Comparison of ENCODE assay signal across 10 mouse cellular contexts in the genomic region with DNA sequence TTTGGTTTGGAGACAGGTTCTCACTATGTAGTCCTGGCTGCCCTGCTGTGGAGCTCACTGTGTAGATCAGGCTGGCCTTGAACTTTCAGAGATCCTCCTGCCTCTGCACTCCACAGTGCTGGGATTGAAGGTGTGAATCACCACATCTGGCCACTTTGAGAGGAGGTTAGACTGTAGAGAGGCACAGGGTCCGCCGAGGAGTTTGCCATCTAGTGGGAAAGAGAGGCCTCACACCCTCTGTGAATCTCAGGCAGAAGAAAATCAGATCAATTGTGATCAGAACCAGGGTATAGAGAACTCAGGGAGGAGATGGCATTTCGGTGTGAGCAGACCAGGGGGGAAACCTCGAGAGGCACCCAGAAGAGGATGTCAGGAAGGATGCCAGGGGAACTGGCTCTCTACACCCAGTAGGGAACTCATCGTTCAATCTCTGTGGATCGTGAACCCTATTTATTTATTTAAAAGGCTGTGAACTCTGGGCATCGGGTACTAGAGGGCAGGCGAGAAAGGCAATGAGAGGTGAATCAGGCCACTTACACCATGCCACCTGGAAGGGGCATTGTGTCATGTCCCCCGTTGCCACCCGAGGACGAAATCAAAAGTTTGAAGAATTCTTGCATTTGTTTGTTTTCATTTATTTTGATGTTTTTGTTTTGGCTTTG. TPM values are rescaled to one million over a fixed set of nuclear protein-coding genes. Genes with fewer than 3 reads are reported as not detected.
DNase-seq lines count a peak whose midpoint lies in the region; ATAC-seq and TF ChIP-seq lines count a peak whose summit lies in the region.
"Had no signal": no experiment of that assay in that cellular context is flagged by ENCODE, and none has a peak within 500 bp of the region (broad histone marks: within the 10 kb centered on the region; RNA-seq: fewer than 3 reads in every experiment).

No protein-coding gene starts in this region.

- DNase-seq in hindbrain, embryonic 10.5 days (ENCODE audit: low spot score) = peak; percentile 25
- no peak for DNase-seq in hindbrain, embryonic 14.5 days (ENCODE audit: low spot score)
- DNase-seq in thymus, postnatal 14 days = peak; percentile 32
- no peak for DNase-seq in thymus, adult 18-20 months
- DNase-seq in embryonic facial prominence, embryonic 10.5 days (ENCODE audit: low spot score) = peak; percentile 37
- no peak for DNase-seq in stomach, postnatal 0 days (ENCODE audit: low spot score)
- DNase-seq in frontal cortex, postnatal 14 days (ENCODE audit: low spot score in 2 of 2) = no peak
- DNase-seq: liver, embryonic 13.5 days had no signal

- no peak overlapping the region for H3K9ac ChIP-seq in hindbrain, embryonic 14.5 days
- no peak overlapping the region for H3K9ac ChIP-seq in stomach, postnatal 0 days (ENCODE audit: low read length)
- H3K9ac ChIP-seq in intestine, embryonic 15.5 days = no peak overlapping the region
- H3K9ac ChIP-seq: hindbrain, embryonic 13.5 days; liver, embryonic 13.5 days had no signal

- H3K4me2 ChIP-seq in hindbrain, embryonic 14.5 days (replicated peaks) = no peak overlapping the region
- no peak overlapping the region for H3K4me2 ChIP-seq in stomach, postnatal 0 days (replicated peaks; ENCODE audit: low read depth)
- no peak overlapping the region for H3K4me2 ChIP-seq in intestine, embryonic 15.5 days (replicated peaks)
- H3K4me2 ChIP-seq: hindbrain, embryonic 13.5 days; liver, embryonic 13.5 days had no signal

- H3K4me1 ChIP-seq in hindbrain, embryonic 10.5 days (replicated peaks) = peaks cover 24% of the 10 kb centered on the region
- 0 out of 2 replicates have a peak, but pooled peaks cover 13% of the 10 kb centered on the region for H3K4me1 ChIP-seq in hindbrain, embryonic 14.5 days (replicated peaks; ENCODE audit: control insufficient read depth, insufficient read depth, low read length)
- H3K4me1 ChIP-seq in embryonic facial prominence, embryonic 10.5 days = peaks cover 23% of the 10 kb centered on the region
- no peaks in the 10 kb centered on the region for H3K4me1 ChIP-seq in stomach, postnatal 0 days (replicated peaks; ENCODE audit: control insufficient read depth, insufficient read depth)
- peaks cover 5% of the 10 kb centered on the region; the same call in 1 of the 2 replicates for H3K4me1 ChIP-seq in intestine, embryonic 15.5 days (replicated peaks)

- H3K27me3 ChIP-seq in hindbrain, embryonic 10.5 days (ENCODE audit: insufficient read depth, poor library complexity, severe bottlenecking) = peaks cover 45% of the 10 kb centered on the region
- H3K27me3 ChIP-seq in hindbrain, embryonic 14.5 days (ENCODE audit: control insufficient read depth, insufficient read depth, low read length) = peaks cover 40% of the 10 kb centered on the region
- H3K27me3 ChIP-seq in embryonic facial prominence, embryonic 10.5 days (replicated peaks; ENCODE audit: low read depth, poor library complexity, severe bottlenecking) = peaks cover 46% of the 10 kb centered on the region
- H3K27me3 ChIP-seq in stomach, postnatal 0 days (ENCODE audit: control insufficient read depth, insufficient read depth, low read length) = no peaks in the 10 kb centered on the region; the same call in 1 of the 2 replicates
- peaks cover 14% of the 10 kb centered on the region for H3K27me3 ChIP-seq in intestine, embryonic 15.5 days (replicated peaks)

- no peaks in the 10 kb centered on the region for H3K9me3 ChIP-seq in hindbrain, embryonic 10.5 days
- H3K9me3 ChIP-seq in hindbrain, embryonic 14.5 days (ENCODE audit: control insufficient read depth, low read length) = no peaks in the 10 kb centered on the region
- 0 out of 2 replicates have a peak, but pooled peaks cover 4% of the 10 kb centered on the region for H3K9me3 ChIP-seq in embryonic facial prominence, embryonic 10.5 days
- no peaks in the 10 kb centered on the region for H3K9me3 ChIP-seq in stomach, postnatal 0 days (ENCODE audit: control insufficient read depth, low read length)
- no peaks in the 10 kb centered on the region for H3K9me3 ChIP-seq in intestine, embryonic 15.5 days
- H3K9me3 ChIP-seq: hindbrain, embryonic 13.5 days; liver, embryonic 13.5 days had no signal

- no peak overlapping the region for H3K4me3 ChIP-seq in hindbrain, embryonic 10.5 days
- H3K4me3 ChIP-seq in hindbrain, embryonic 14.5 days (replicated peaks; ENCODE audit: low read length) = no peak overlapping the region
- H3K4me3 ChIP-seq in embryonic facial prominence, embryonic 10.5 days = no peak overlapping the region
- H3K4me3 ChIP-seq in stomach, postnatal 0 days (ENCODE audit: low read depth, low read length) = no peak overlapping the region
- H3K4me3 ChIP-seq in intestine, embryonic 15.5 days (replicated peaks) = no peak overlapping the region
- H3K4me3 ChIP-seq: hindbrain, embryonic 13.5 days; liver, embryonic 13.5 days had no signal

- no peak for ATAC-seq in hindbrain, embryonic 14.5 days (ENCODE audit: low FRiP score)
- no peak for ATAC-seq in stomach, postnatal 0 days (ENCODE audit: low FRiP score, low TSS enrichment)
- ATAC-seq in intestine, embryonic 15.5 days = no peak

- TF ChIP-seq CTCF in stomach, postnatal 0 days (IDR thresholded peaks at IDR 0.05; ENCODE audit: low read depth) = peak; percentile 70

- no peak for TF ChIP-seq EP300 in stomach, postnatal 0 days (optimal IDR thresholded peaks at IDR 0.05)

- WGBS in hindbrain, embryonic 10.5 days = 67% methylated on average over 11 of the region's 11 CpGs
- 65% methylated on average over 11 of the region's 11 CpGs for WGBS in hindbrain, embryonic 14.5 days
- 67% methylated on average over 11 of the region's 11 CpGs for WGBS in embryonic facial prominence, embryonic 10.5 days
- WGBS in stomach, postnatal 0 days = 61% methylated on average over 11 of the region's 11 CpGs
- WGBS in intestine, embryonic 15.5 days = 64% methylated on average over 11 of the region's 11 CpGs

- H3K27ac ChIP-seq in hindbrain, embryonic 10.5 days = no peak overlapping the region
- no peak overlapping the region for H3K27ac ChIP-seq in hindbrain, embryonic 14.5 days
- no peak overlapping the region for H3K27ac ChIP-seq in embryonic facial prominence, embryonic 10.5 days (replicated peaks)
- no peak overlapping the region for H3K27ac ChIP-seq in stomach, postnatal 0 days (replicated peaks)
- no peak overlapping the region for H3K27ac ChIP-seq in intestine, embryonic 15.5 days
- H3K27ac ChIP-seq: hindbrain, embryonic 13.5 days; liver, embryonic 13.5 days had no signal

- H3K36me3 ChIP-seq in hindbrain, embryonic 10.5 days = no peaks in the 10 kb centered on the region
- H3K36me3 ChIP-seq in hindbrain, embryonic 14.5 days (replicated peaks; ENCODE audit: control insufficient read depth, insufficient read depth) = no peaks in the 10 kb centered on the region
- no peaks in the 10 kb centered on the region for H3K36me3 ChIP-seq in embryonic facial prominence, embryonic 10.5 days (replicated peaks)
- H3K36me3 ChIP-seq in stomach, postnatal 0 days (ENCODE audit: control insufficient read depth, insufficient read depth, low read length) = no peaks in the 10 kb centered on the region
- H3K36me3 ChIP-seq in intestine, embryonic 15.5 days = no peaks in the 10 kb centered on the region
- H3K36me3 ChIP-seq: hindbrain, embryonic 13.5 days; liver, embryonic 13.5 days had no signal

RNA-seq across cellular contexts. Expression of a gene that starts 14.4 kb away (rescaled TPM):
- 1.7 and 2.8 TPM in 2 replicates for polyA plus RNA-seq in hindbrain, embryonic 10.5 days (2016; fragmentation: Nextera tagmentation; extraction: Ambion mirVana)
- polyA plus RNA-seq in hindbrain, embryonic 14.5 days (2014; fragmentation: Nextera tagmentation; extraction: Ambion mirVana) = 0.91 and 1.1 TPM in 2 replicates
- polyA plus RNA-seq in embryonic facial prominence, embryonic 10.5 days (2016; fragmentation: Nextera tagmentation; extraction: Ambion mirVana) = 3.5 and 3.8 TPM in 2 replicates
- polyA plus RNA-seq in stomach, postnatal 0 days (2015; fragmentation: Nextera tagmentation; extraction: Ambion mirVana) = 0.22 and 0.91 TPM in 2 replicates
- 6.5 and 8.7 TPM in 2 replicates for polyA plus RNA-seq in intestine, embryonic 15.5 days (2015; fragmentation: Nextera tagmentation; extraction: Ambion mirVana)

RNA-seq across cellular contexts. Expression of a gene that starts 26.1 kb away (rescaled TPM):
- 8.6 and 19.2 TPM in 2 replicates for polyA plus RNA-seq in hindbrain, embryonic 10.5 days (2016; fragmentation: Nextera tagmentation; extraction: Ambion mirVana)
- 32.9 and 37.1 TPM in 2 replicates for polyA plus RNA-seq in hindbrain, embryonic 14.5 days (2014; fragmentation: Nextera tagmentation; extraction: Ambion mirVana)
- 9.2 and 9.5 TPM in 2 replicates for polyA plus RNA-seq in embryonic facial prominence, embryonic 10.5 days (2016; fragmentation: Nextera tagmentation; extraction: Ambion mirVana)
- 3.3 and 3.4 TPM in 2 replicates for polyA plus RNA-seq in stomach, postnatal 0 days (2015; fragmentation: Nextera tagmentation; extraction: Ambion mirVana)
- polyA plus RNA-seq in intestine, embryonic 15.5 days (2015; fragmentation: Nextera tagmentation; extraction: Ambion mirVana) = 5.4 and 6.0 TPM in 2 replicates

RNA-seq across cellular contexts. Expression of a gene that starts 39.4 kb away (rescaled TPM):
- 155 and 160 TPM in 2 replicates for polyA plus RNA-seq in hindbrain, embryonic 10.5 days (2016; fragmentation: Nextera tagmentation; extraction: Ambion mirVana)
- 61.9 and 63.3 TPM in 2 replicates for polyA plus RNA-seq in hindbrain, embryonic 14.5 days (2014; fragmentation: Nextera tagmentation; extraction: Ambion mirVana)
- polyA plus RNA-seq in embryonic facial prominence, embryonic 10.5 days (2016; fragmentation: Nextera tagmentation; extraction: Ambion mirVana) = 190 and 194 TPM in 2 replicates
- 46.8 and 51.9 TPM in 2 replicates for polyA plus RNA-seq in stomach, postnatal 0 days (2015; fragmentation: Nextera tagmentation; extraction: Ambion mirVana)
- 106 and 115 TPM in 2 replicates for polyA plus RNA-seq in intestine, embryonic 15.5 days (2015; fragmentation: Nextera tagmentation; extraction: Ambion mirVana)

RNA-seq across cellular contexts. Expression of a gene that starts 40.1 kb away (rescaled TPM):
- polyA plus RNA-seq in hindbrain, embryonic 10.5 days (2016; fragmentation: Nextera tagmentation; extraction: Ambion mirVana) = 24.5 and 30.4 TPM in 2 replicates
- 42.5 and 43.0 TPM in 2 replicates for polyA plus RNA-seq in hindbrain, embryonic 14.5 days (2014; fragmentation: Nextera tagmentation; extraction: Ambion mirVana)
- 27.0 and 27.4 TPM in 2 replicates for polyA plus RNA-seq in embryonic facial prominence, embryonic 10.5 days (2016; fragmentation: Nextera tagmentation; extraction: Ambion mirVana)
- 24.3 and 26.1 TPM in 2 replicates for polyA plus RNA-seq in stomach, postnatal 0 days (2015; fragmentation: Nextera tagmentation; extraction: Ambion mirVana)
- polyA plus RNA-seq in intestine, embryonic 15.5 days (2015; fragmentation: Nextera tagmentation; extraction: Ambion mirVana) = 30.7 and 33.6 TPM in 2 replicates

RNA-seq across cellular contexts. Expression of a gene that starts 45.3 kb away (rescaled TPM):
- 20.0 and 23.7 TPM in 2 replicates for polyA plus RNA-seq in hindbrain, embryonic 10.5 days (2016; fragmentation: Nextera tagmentation; extraction: Ambion mirVana)
- polyA plus RNA-seq in hindbrain, embryonic 14.5 days (2014; fragmentation: Nextera tagmentation; extraction: Ambion mirVana) = 15.6 and 16.0 TPM in 2 replicates
- polyA plus RNA-seq in embryonic facial prominence, embryonic 10.5 days (2016; fragmentation: Nextera tagmentation; extraction: Ambion mirVana) = 21.3 and 22.2 TPM in 2 replicates
- polyA plus RNA-seq in stomach, postnatal 0 days (2015; fragmentation: Nextera tagmentation; extraction: Ambion mirVana) = 9.9 and 11.6 TPM in 2 replicates
- 26.3 and 28.0 TPM in 2 replicates for polyA plus RNA-seq in intestine, embryonic 15.5 days (2015; fragmentation: Nextera tagmentation; extraction: Ambion mirVana)

Comparison
In these comparisons a context has a peak if more than half of its experiments do, and no peak if none do; other contexts are left out.
1. DNase-seq: peak in hindbrain, embryonic 10.5 days (single experiment), thymus, postnatal 14 days (single experiment) and embryonic facial prominence, embryonic 10.5 days (single experiment); none in hindbrain, embryonic 14.5 days (single experiment), thymus, adult 18-20 months (0 of 2), stomach, postnatal 0 days (single experiment) and frontal cortex, postnatal 14 days (0 of 2).